Mouse (Mus musculus): ENCODE data around the gene Fam151a. TPM values are rescaled to one million over a fixed set of nuclear protein-coding genes. Genes with fewer than 3 reads are reported as not detected.

Gene Fam151a
- polyA plus RNA-seq (2014; fragmentation: Nextera tagmentation; extraction: Ambion mirVana) = not detected in 2 replicates

DNA sequence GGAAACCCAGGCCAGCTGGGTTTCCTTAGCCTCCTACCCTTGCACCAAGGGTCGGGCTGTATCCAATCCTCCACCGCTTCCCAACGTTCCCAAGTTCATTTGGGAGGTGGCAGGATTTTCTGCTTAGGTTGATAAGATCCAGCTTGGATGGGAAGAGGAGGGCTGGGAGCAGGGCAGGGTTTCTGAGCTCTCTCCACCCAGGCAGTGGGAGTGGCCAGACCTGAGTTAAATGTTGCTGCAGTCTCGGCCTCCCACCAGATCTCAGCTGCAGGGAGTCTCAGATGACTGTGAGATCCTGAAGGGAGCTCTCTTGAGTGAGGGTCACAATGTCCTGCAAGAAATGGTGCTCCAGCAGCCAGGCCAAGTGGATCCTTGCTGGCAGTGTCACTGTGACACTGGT lies at the start of gene Fam151a:
Gene Fam151a, plus strand, starts transcription at position 254 of the 400 bp plus-strand sequence.
- WGBS = 68% methylated on average over 4 of the region's 4 CpGs
- H3K27ac ChIP-seq (replicated peaks; ENCODE audit: low read depth, low read length) = no peak within 1 kb of the TSS
- H3K27me3 ChIP-seq (ENCODE audit: control insufficient read depth, insufficient read depth, low read length) = no peaks in the 10 kb centered on the region
- no peaks in the 10 kb centered on the region for H3K36me3 ChIP-seq (ENCODE audit: control insufficient read depth, insufficient read depth, low read length)
- H3K4me1 ChIP-seq (ENCODE audit: control insufficient read depth, insufficient read depth, low read length) = no peaks in the 10 kb centered on the region
- no peak within 1 kb of the TSS for H3K9ac ChIP-seq (replicated peaks; ENCODE audit: low read length)
- DNase-seq (no peak), ATAC-seq (ENCODE audit: low FRiP score, low TSS enrichment) (no peak)
- no peak within 1 kb of the TSS for H3K4me2 ChIP-seq (ENCODE audit: low read length)
- no peaks in the 10 kb centered on the region for H3K9me3 ChIP-seq (ENCODE audit: control insufficient read depth, low read length)
- no peak within 1 kb of the TSS for H3K4me3 ChIP-seq (replicated peaks; ENCODE audit: low read depth, low read length)

DNA sequence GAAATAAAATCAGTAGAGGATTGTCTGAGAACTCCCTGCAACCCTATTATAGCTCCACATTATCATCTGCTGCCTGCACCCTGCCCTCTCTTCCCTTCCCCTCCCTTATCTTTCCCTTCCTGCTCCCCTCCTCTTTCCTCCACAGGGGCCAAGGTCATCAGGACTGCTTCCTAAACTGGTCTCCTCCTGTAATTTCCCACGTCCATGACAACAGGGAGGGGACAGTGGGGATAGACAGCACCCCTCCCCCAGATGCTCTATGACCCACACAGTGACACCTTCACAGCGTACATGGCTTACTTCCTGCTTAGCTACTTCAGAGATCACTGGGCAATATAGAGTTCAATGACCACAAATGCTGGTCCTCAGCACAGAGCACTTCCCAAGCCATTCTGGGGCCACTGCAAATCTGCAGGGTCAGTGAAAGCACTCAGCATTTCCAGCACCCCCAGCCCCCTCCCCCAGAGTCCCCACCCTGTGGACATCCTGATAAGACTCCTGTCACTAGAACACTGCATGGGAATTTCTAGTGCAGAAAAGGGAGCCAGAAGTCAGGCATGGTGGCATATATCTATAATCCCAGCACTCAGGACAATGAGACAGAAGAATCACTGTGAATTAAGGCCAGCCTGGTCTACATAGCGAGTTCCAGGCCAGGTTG lies 44.9 kb upstream of the Fam151a start:
- no peaks in the 10 kb centered on the region for H3K9me3 ChIP-seq (ENCODE audit: control insufficient read depth, low read length)
- H3K27me3 ChIP-seq (ENCODE audit: control insufficient read depth, insufficient read depth, low read length) = no peaks in the 10 kb centered on the region
- no peak overlapping the region for H3K4me3 ChIP-seq (replicated peaks; ENCODE audit: low read depth, low read length)
- H3K36me3 ChIP-seq (ENCODE audit: control insufficient read depth, insufficient read depth, low read length) = no peaks in the 10 kb centered on the region
- DNase-seq = no peak
- H3K9ac ChIP-seq (replicated peaks; ENCODE audit: low read length) = no peak overlapping the region
- no peak overlapping the region for H3K4me2 ChIP-seq (ENCODE audit: low read length)
- no peak for ATAC-seq (ENCODE audit: low FRiP score, low TSS enrichment)
- no peak overlapping the region for H3K27ac ChIP-seq (replicated peaks; ENCODE audit: low read depth, low read length)
- H3K4me1 ChIP-seq (ENCODE audit: control insufficient read depth, insufficient read depth, low read length) = no peaks in the 10 kb centered on the region
- 50% methylated on average over 3 of the region's 3 CpGs for WGBS

DNA sequence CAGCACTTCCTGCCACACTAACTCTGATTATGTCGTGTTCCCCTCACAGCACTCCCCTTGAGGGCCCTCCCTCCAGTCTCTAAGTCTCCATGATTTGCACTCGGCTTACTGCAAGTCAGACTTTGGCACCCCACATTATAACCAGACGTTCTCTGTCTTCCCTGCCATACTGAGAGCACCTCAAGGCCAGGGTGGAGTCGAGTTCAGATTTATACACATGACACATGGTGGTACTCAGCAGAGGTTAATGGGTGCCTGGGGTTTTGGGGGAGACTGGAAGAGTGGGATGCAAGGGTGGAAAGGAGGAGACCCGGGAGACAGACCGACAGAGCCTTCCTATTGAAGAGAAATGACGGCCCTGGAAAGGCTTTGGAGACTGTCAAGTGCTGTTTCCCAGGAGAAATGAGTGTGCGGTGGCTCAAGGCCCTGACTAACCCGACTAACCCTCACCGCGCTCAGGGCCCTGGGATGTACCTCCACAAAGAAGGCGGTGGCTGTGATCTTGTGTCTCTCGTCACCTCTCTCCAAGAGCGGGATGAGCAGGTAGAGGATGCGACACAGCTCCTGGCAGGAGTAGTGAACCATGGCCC lies 39.8 kb upstream of the Fam151a start:
- H3K36me3 ChIP-seq (ENCODE audit: control insufficient read depth, insufficient read depth, low read length) = no peaks in the 10 kb centered on the region
- DNase-seq (no peak), ATAC-seq (ENCODE audit: low FRiP score, low TSS enrichment) (no peak)
- no peak overlapping the region for H3K4me2 ChIP-seq (ENCODE audit: low read length)
- H3K27me3 ChIP-seq (ENCODE audit: control insufficient read depth, insufficient read depth, low read length) = no peaks in the 10 kb centered on the region
- no peak overlapping the region for H3K27ac ChIP-seq (replicated peaks; ENCODE audit: low read depth, low read length)
- H3K4me3 ChIP-seq (replicated peaks; ENCODE audit: low read depth, low read length) = no peak overlapping the region
- no peaks in the 10 kb centered on the region for H3K4me1 ChIP-seq (ENCODE audit: control insufficient read depth, insufficient read depth, low read length)
- H3K9ac ChIP-seq (replicated peaks; ENCODE audit: low read length) = no peak overlapping the region
- 85% methylated on average over 15 of the region's 15 CpGs for WGBS
- no peaks in the 10 kb centered on the region for H3K9me3 ChIP-seq (ENCODE audit: control insufficient read depth, low read length)

DNA sequence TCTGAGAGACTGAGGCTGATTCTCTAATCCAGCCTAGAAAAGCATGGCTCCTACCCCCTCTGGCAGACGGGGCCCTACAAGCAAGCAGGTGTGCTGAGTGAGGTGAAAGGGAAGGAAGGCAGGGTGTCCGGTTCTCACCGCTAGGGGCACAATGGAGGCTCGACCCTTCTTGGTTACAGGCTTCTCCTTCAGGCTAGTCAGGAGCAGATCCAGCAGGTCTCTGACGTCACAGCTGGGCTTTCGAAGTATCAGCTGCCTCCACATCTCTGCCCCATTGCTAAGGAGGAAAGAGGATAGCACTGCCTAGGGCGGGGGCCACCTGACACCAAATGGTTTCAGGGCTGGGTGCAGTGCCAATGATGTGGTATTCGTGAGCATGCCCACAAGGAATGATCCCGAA lies 33.7 kb upstream of the Fam151a start:
- ATAC-seq (ENCODE audit: low FRiP score, low TSS enrichment) = no peak
- no peak overlapping the region for H3K9ac ChIP-seq (replicated peaks; ENCODE audit: low read length)

DNA sequence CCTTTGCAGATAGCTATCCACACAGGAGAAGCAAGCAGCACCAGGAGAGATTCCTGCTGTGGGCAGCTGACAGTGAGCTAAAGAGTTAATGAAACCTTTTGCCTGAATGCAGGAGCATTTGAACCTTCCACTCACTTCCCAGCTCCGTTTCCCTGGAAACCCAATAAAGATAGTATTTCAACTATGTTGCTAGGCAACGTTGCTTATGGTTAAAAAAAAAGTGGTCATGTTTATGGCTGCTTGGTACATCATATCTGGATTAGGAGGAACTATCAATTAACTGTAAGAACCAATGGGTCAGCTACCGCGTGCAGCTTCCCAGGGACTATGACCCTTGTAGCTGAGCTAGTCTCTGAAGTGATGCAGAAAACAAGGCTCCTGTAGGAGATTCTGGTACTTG lies 32.9 kb upstream of the Fam151a start:
- H3K36me3 ChIP-seq (ENCODE audit: control insufficient read depth, insufficient read depth, low read length) = no peaks in the 10 kb centered on the region

More for the DNA sequence above, 33.7 kb upstream of the Fam151a start:
- no peak overlapping the region for H3K4me2 ChIP-seq (ENCODE audit: low read length)
- no peak overlapping the region for H3K4me3 ChIP-seq (replicated peaks; ENCODE audit: low read depth, low read length)
- peak; percentile 70 for DNase-seq
- 22% methylated on average over 9 of the region's 9 CpGs for WGBS
- peak overlapping the region; percentile 70 for H3K27ac ChIP-seq (replicated peaks; ENCODE audit: low read depth, low read length)
- H3K36me3 ChIP-seq (ENCODE audit: control insufficient read depth, insufficient read depth, low read length) = no peaks in the 10 kb centered on the region
- H3K27me3 ChIP-seq (ENCODE audit: control insufficient read depth, insufficient read depth, low read length) = no peaks in the 10 kb centered on the region
- H3K9me3 ChIP-seq (ENCODE audit: control insufficient read depth, low read length) = no peaks in the 10 kb centered on the region
- peaks cover 27% of the 10 kb centered on the region for H3K4me1 ChIP-seq (ENCODE audit: control insufficient read depth, insufficient read depth, low read length)

DNA sequence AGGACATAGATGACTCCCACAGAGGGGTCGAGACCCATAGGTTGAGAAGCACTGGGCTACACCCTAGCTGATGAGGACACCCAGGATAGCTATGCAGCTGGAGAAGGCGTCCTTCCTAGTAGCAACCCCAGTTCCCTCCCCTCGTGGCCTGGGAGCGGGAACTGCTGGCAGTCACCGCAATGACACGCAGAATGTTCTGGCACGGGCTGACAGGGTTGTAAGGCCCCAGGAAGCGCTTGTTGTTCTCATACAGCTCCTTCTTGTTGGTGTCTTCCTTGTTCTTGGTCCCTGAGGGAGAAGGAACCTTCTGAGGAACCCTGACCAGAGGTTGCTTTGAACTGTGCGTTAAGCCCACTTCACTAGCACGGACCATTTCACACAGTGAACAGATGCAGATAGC lies 29.7 kb upstream of the Fam151a start:
- ATAC-seq (ENCODE audit: low FRiP score, low TSS enrichment) = no peak
- Histone ChIP-seq H3K4me2 (ENCODE audit: low read length) (no peak overlapping the region), H3K9ac (replicated peaks; ENCODE audit: low read length) (no peak overlapping the region), H3K27ac (replicated peaks; ENCODE audit: low read depth, low read length) (peak overlapping the region; percentile 72; the same call in 1 of the 2 replicates), H3K4me3 (replicated peaks; ENCODE audit: low read depth, low read length) (no peak overlapping the region), H3K27me3 (ENCODE audit: control insufficient read depth, insufficient read depth, low read length) (no peaks in the 10 kb centered on the region; the same call in 1 of the 2 replicates), H3K4me1 (ENCODE audit: control insufficient read depth, insufficient read depth, low read length) (peaks cover 27% of the 10 kb centered on the region), H3K36me3 (ENCODE audit: control insufficient read depth, insufficient read depth, low read length) (no peaks in the 10 kb centered on the region), H3K9me3 (ENCODE audit: control insufficient read depth, low read length) (no peaks in the 10 kb centered on the region)
- DNase-seq = no peak
- 81% methylated on average over 10 of the region's 10 CpGs for WGBS

More for the DNA sequence above, 32.9 kb upstream of the Fam151a start:
- peak overlapping the region; percentile 29; the same call in 1 of the 2 replicates for H3K4me2 ChIP-seq (ENCODE audit: low read length)
- ATAC-seq (ENCODE audit: low FRiP score, low TSS enrichment) (no peak), DNase-seq (peak; percentile 77)
- H3K9ac ChIP-seq (replicated peaks; ENCODE audit: low read length) = no peak overlapping the region
- WGBS = 36% methylated on average over 4 of the region's 4 CpGs
- peaks cover 27% of the 10 kb centered on the region for H3K4me1 ChIP-seq (ENCODE audit: control insufficient read depth, insufficient read depth, low read length)
- H3K4me3 ChIP-seq (replicated peaks; ENCODE audit: low read depth, low read length) = no peak overlapping the region
- H3K27ac ChIP-seq (replicated peaks; ENCODE audit: low read depth, low read length) = peak overlapping the region; percentile 70
- H3K9me3 ChIP-seq (ENCODE audit: control insufficient read depth, low read length) = no peaks in the 10 kb centered on the region
- no peaks in the 10 kb centered on the region for H3K27me3 ChIP-seq (ENCODE audit: control insufficient read depth, insufficient read depth, low read length)

DNA sequence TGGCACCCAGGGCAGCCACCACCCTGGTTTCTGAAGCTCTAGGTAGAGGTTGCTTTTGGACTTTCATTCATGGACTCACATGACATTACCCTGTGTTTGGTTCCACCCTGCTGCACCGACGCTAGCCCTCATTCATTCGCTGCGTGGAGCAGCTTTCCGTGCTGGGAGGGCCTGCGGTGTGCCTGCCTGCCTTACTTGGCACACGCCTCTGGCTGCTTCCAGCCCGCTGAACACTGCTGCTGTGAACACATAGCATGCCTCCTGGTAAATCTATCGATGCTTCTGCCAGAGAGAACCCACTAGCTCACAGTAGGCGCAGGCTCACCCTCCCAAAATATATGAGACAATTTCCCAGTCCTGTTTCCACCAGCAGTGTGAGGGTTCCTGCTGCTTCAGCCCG lies 29.3 kb upstream of the Fam151a start:
- 57% methylated on average over 11 of the region's 11 CpGs for WGBS
- Histone ChIP-seq H3K4me1 (ENCODE audit: control insufficient read depth, insufficient read depth, low read length) (peaks cover 27% of the 10 kb centered on the region), H3K27ac (replicated peaks; ENCODE audit: low read depth, low read length) (peak overlapping the region; percentile 72; the same call in 1 of the 2 replicates), H3K9ac (replicated peaks; ENCODE audit: low read length) (no peak overlapping the region), H3K36me3 (ENCODE audit: control insufficient read depth, insufficient read depth, low read length) (no peaks in the 10 kb centered on the region), H3K9me3 (ENCODE audit: control insufficient read depth, low read length) (no peaks in the 10 kb centered on the region), H3K4me3 (replicated peaks; ENCODE audit: low read depth, low read length) (no peak overlapping the region), H3K27me3 (ENCODE audit: control insufficient read depth, insufficient read depth, low read length) (no peaks in the 10 kb centered on the region; the same call in 1 of the 2 replicates), H3K4me2 (ENCODE audit: low read length) (no peak overlapping the region)
- no peak for ATAC-seq (ENCODE audit: low FRiP score, low TSS enrichment)
- peak; percentile 49 for DNase-seq

DNA sequence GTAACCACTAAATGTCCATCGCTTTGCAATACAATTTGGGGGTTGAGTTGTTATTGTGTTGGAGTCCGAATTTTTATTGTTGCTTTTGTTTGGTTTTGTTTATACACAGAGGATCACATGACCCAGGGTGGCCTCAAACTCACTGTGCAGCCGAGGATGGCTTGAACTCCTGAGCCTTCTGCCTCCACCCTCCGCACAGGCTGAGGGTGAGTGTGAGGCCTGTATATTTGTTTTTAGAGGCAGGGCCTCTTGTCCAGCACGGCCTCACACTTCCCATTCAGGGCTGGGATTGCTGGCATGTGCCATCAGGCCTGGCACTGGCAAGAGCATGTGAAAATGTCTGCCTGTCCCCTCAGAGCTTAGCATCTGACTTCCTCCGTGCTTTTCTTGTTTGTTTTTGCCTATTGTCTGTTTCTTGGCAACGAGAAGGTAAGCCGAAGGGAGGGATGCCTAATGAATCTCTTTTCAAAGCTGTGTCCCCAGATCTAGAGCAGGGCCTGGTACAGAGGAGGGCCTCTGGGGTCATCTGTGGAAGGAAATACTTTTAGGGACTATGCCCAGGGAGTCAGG lies 28.5 kb upstream of the Fam151a start:
- 28% methylated on average over 8 of the region's 8 CpGs for WGBS
- Histone ChIP-seq H3K4me2 (ENCODE audit: low read length) (no peak overlapping the region), H3K27ac (replicated peaks; ENCODE audit: low read depth, low read length) (peak overlapping the region; percentile 72), H3K27me3 (ENCODE audit: control insufficient read depth, insufficient read depth, low read length) (no peaks in the 10 kb centered on the region; the same call in 1 of the 2 replicates), H3K4me1 (ENCODE audit: control insufficient read depth, insufficient read depth, low read length) (peaks cover 21% of the 10 kb centered on the region), H3K36me3 (ENCODE audit: control insufficient read depth, insufficient read depth, low read length) (no peaks in the 10 kb centered on the region), H3K4me3 (replicated peaks; ENCODE audit: low read depth, low read length) (no peak overlapping the region), H3K9me3 (ENCODE audit: control insufficient read depth, low read length) (no peaks in the 10 kb centered on the region), H3K9ac (replicated peaks; ENCODE audit: low read length) (0 out of 2 replicates have a peak overlapping the region, but pooled peaks have one; percentile 7)
- DNase-seq (peak; percentile 48), ATAC-seq (ENCODE audit: low FRiP score, low TSS enrichment) (no peak)
